Mouse (Mus musculus) fat pad, adult 2 months (tissue): Measurements from ENCODE around the gene Enkur.
"Not testable (repeated sequence)": the region's sequence is repeated elsewhere in the genome, so short reads cannot be mapped to it uniquely, and the experiment has no call there.

ENCODE experiments used
- DNase-seq: peaks from one replicate; pipeline ENCODE4 v3.0.0-alpha.2; 2011; ENCODE audit warnings: low read depth, low spot score; ENCODE audit errors: extremely low read depth

Enkur gene

GRCm38 (mm10) chr2:21204912-21205830 lies at the start of gene Enkur, which contains the start of gene Thnsl1:
Gene Enkur (minus strand): TSS chr2:21205365.
Gene Thnsl1 (plus strand): TSS chr2:21205724.
- peak; percentile 45 for DNase-seq

GRCm38 (mm10) chr2:21254308-21254707 lies 49.1 kb upstream of the Enkur start:
- no peak for DNase-seq

GRCm38 (mm10) chr2:21253644-21254043 lies 48.5 kb upstream of the Enkur start:
- no peak for DNase-seq

- no peak for DNase-seq
These were observed 40.4 kb upstream of the Enkur start for GRCm38 (mm10) chr2:21245477-21246102.

GRCm38 (mm10) chr2:21244986-21245385 lies 39.8 kb upstream of the Enkur start:
- DNase-seq = no peak

- DNase-seq = not testable (repeated sequence)
These were observed 38.9 kb upstream of the Enkur start for GRCm38 (mm10) chr2:21244104-21244503.

GRCm38 (mm10) chr2:21236846-21237245 lies 31.7 kb upstream of the Enkur start:
- no peak for DNase-seq

- no peak for DNase-seq
These were observed 30.8 kb upstream of the Enkur start for GRCm38 (mm10) chr2:21235844-21236386.

GRCm38 (mm10) chr2:21234871-21235648 lies 29.9 kb upstream of the Enkur start:
- DNase-seq = peak; percentile 88

GRCm38 (mm10) chr2:21231147-21231546 lies 26.0 kb upstream of the Enkur start:
- DNase-seq = no peak

GRCm38 (mm10) chr2:21230276-21230675 lies 25.1 kb upstream of the Enkur start:
- no peak for DNase-seq

GRCm38 (mm10) chr2:21222453-21223384 lies 17.6 kb upstream of the Enkur start:
- DNase-seq = no peak

GRCm38 (mm10) chr2:21215284-21215683 lies 10.1 kb upstream of the Enkur start:
- DNase-seq = no peak

- no peak for DNase-seq
These were observed 9.2 kb upstream of the Enkur start for GRCm38 (mm10) chr2:21214322-21214721.

- no peak for DNase-seq
These were observed 6.2 kb upstream of the Enkur start for GRCm38 (mm10) chr2:21211361-21211760.

- no peak for DNase-seq
These were observed 1.1 kb upstream of the Enkur start for GRCm38 (mm10) chr2:21206278-21206677.

- DNase-seq = no peak
These were observed 630 bp upstream of the Enkur start for GRCm38 (mm10) chr2:21205831-21206159.

- DNase-seq = peak; percentile 30
These were observed 2.4 kb downstream of the Enkur start for GRCm38 (mm10) chr2:21202754-21203153.

GRCm38 (mm10) chr2:21199051-21199450 lies 6.1 kb downstream of the Enkur start:
- no peak for DNase-seq

- DNase-seq = no peak
These were observed 9.9 kb downstream of the Enkur start for GRCm38 (mm10) chr2:21195233-21195632.
